Mouse (Mus musculus): ENCODE data around the gene Ptpn5.

- TF ChIP-seq CTCF (IDR thresholded peaks at IDR 0.05; ENCODE audit: borderline replicate concordance, insufficient read depth, low read depth, low read length) (no peak), POLR2A (IDR thresholded peaks at IDR 0.05; ENCODE audit: borderline replicate concordance, insufficient read depth, low read length) (no peak)
These were observed 1.1 kb downstream of the Ptpn5 start for GRCm38 (mm10) chr7:47132180-47132930.

Data from cerebellum, adult 2 months (tissue).